Mouse (Mus musculus) liver, postnatal 0 days (tissue): ENCODE measurements around the gene Tnni3k.

Source experiments
- CTCF ChIP-seq: sonication (generic); IDR thresholded peaks from 2 replicates; pipeline ENCODE4 v1.5.1; 2016; ENCODE audit warnings: antibody characterized with exemption, low read depth
- EP300 ChIP-seq: IDR thresholded peaks from 2 replicates; pipeline ENCODE4 v1.6.1; 2016; ENCODE audit warnings: antibody characterized with exemption, low read depth, mild to moderate bottlenecking

GRCm38 (mm10) chr3:154816801-154817625 is 238.2 kb downstream of the Tnni3k start:
- no peak for TF ChIP-seq CTCF
- TF ChIP-seq EP300: no peak
